Mouse (Mus musculus) spleen, adult 2 months (tissue): Measurements from ENCODE around the gene E130114P18Rik.

Experiments used
- CTCF ChIP-seq: fragments of 200-500 bp; IDR thresholded peaks from 2 replicates; pipeline ENCODE4 v1.5.1; 2011; ENCODE audit warnings: mild to moderate bottlenecking, inconsistent platforms; ENCODE audit not compliant: insufficient read depth, insufficient read length, insufficient replicate concordance; ENCODE audit errors: extremely low read depth
- POLR2A ChIP-seq: fragments of 200-500 bp; IDR thresholded peaks from 2 replicates; pipeline ENCODE4 v1.6.1; 2011; ENCODE audit warnings: low read depth, low read length, inconsistent platforms

- no peak for TF ChIP-seq POLR2A
- no peak for TF ChIP-seq CTCF
These were observed 70.3 kb downstream of the E130114P18Rik start for GRCm38 (mm10) chr4:97707373-97708152.
